In the genomic region with DNA sequence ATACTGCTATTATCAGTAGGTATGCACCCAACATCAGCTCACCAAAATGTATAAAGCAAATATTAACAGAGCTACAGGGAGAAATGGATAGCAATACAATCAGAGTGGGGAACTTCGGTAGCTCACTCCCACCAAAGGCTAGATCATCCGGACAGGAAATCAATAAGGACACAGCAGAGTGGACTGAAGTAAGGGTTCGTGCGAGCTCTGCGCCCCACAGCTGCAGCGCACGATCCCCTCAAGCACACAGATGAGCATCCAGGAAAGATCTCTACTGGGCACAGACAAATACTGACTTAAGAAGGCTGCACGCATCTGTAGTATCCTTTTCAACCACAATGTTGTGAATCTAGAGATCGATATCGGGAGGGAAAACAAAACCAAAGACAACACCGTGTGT, we compare ENCODE assay signal across 21 mouse cellular contexts.
DNase-seq lines count a peak whose midpoint lies in the region; ATAC-seq and TF ChIP-seq lines count a peak whose summit lies in the region.
"Had no signal": no experiment of that assay in that cellular context is flagged by ENCODE, and none has a peak within 500 bp of the region (broad histone marks: within the 10 kb centered on the region; RNA-seq: fewer than 3 reads in every experiment).

No protein-coding gene starts in this region.

- WGBS in heart, embryonic 11.5 days (ENCODE audit: insufficient replicate concordance): 82% methylated on average over 11 of the region's 11 CpGs
- 65% methylated on average over 11 of the region's 11 CpGs for WGBS in kidney, embryonic 16.5 days

- no peak for TF ChIP-seq POLR2A in testis, adult 2 months (IDR thresholded peaks at IDR 0.05; ENCODE audit: control insufficient read depth, low read depth, low read length)

- DNase-seq in heart, adult 11 months: peak; percentile 54
- no peak for DNase-seq in kidney, postnatal 10 days
- no peak for DNase-seq in testis, postnatal 14 days (ENCODE audit: low spot score)
- DNase-seq: adrenal gland, postnatal 14 days; cerebellum, adult 11-12 months; cerebellum, adult 9-11 months; gastrocnemius, postnatal 36 days; heart, adult 2 months; liver, embryonic 13.5 days; lung, embryonic 14.5 days; lung, postnatal 14 days had no signal

- no peaks in the 10 kb centered on the region for H3K4me1 ChIP-seq in heart, embryonic 11.5 days (ENCODE audit: control insufficient read depth, insufficient read depth, low read length)
- 0 out of 2 replicates have a peak, but pooled peaks cover 2% of the 10 kb centered on the region for H3K4me1 ChIP-seq in kidney, embryonic 16.5 days (ENCODE audit: insufficient read depth, low read length)
- H3K4me1 ChIP-seq in testis, adult 2 months (ENCODE audit: control insufficient read depth, insufficient read depth, low read length): no peaks in the 10 kb centered on the region
- H3K4me1 ChIP-seq: embryonic facial prominence, embryonic 13.5 days; forebrain, embryonic 10.5 days; forebrain, embryonic 15.5 days; liver, embryonic 13.5 days; midbrain, embryonic 10.5 days had no signal

- H3K4me2 ChIP-seq in heart, embryonic 11.5 days: no peak overlapping the region
- H3K4me2 ChIP-seq in kidney, embryonic 16.5 days (replicated peaks; ENCODE audit: low read depth, low read length): peak overlapping the region; percentile 38
- H3K4me2 ChIP-seq: embryonic facial prominence, embryonic 13.5 days; forebrain, embryonic 15.5 days; liver, embryonic 13.5 days; lung, embryonic 14.5 days had no signal

- H3K27ac ChIP-seq in heart, embryonic 11.5 days (ENCODE audit: low read depth, low read length): no peak overlapping the region
- H3K27ac ChIP-seq in kidney, embryonic 16.5 days (ENCODE audit: low read length): no peak overlapping the region
- no peak overlapping the region for H3K27ac ChIP-seq in testis, adult 2 months (ENCODE audit: control insufficient read depth, insufficient read depth, low read depth, low read length)
- H3K27ac ChIP-seq: embryonic facial prominence, embryonic 13.5 days; forebrain, embryonic 10.5 days; forebrain, embryonic 15.5 days; heart, adult 2 months; liver, embryonic 13.5 days; midbrain, embryonic 10.5 days had no signal

- H3K9ac ChIP-seq in heart, embryonic 11.5 days (ENCODE audit: low read depth, low read length): no peak overlapping the region
- no peak overlapping the region for H3K9ac ChIP-seq in kidney, embryonic 16.5 days (replicated peaks; ENCODE audit: low read length)
- H3K9ac ChIP-seq: embryonic facial prominence, embryonic 13.5 days; forebrain, embryonic 15.5 days; liver, embryonic 13.5 days; lung, embryonic 14.5 days had no signal

- no peaks in the 10 kb centered on the region for H3K27me3 ChIP-seq in heart, embryonic 11.5 days (ENCODE audit: control insufficient read depth, insufficient read depth, low read length)
- H3K27me3 ChIP-seq in kidney, embryonic 16.5 days (ENCODE audit: insufficient read depth, low read length): no peaks in the 10 kb centered on the region; the same call in 1 of the 2 replicates
- H3K27me3 ChIP-seq in testis, adult 2 months (ENCODE audit: control insufficient read depth, insufficient read depth, low read length): no peaks in the 10 kb centered on the region
- H3K27me3 ChIP-seq: embryonic facial prominence, embryonic 13.5 days; liver, embryonic 13.5 days had no signal

- no peak overlapping the region for H3K4me3 ChIP-seq in heart, embryonic 11.5 days (ENCODE audit: low read depth, low read length)
- peak overlapping the region; percentile 11; the same call in 1 of the 2 replicates for H3K4me3 ChIP-seq in kidney, embryonic 16.5 days (ENCODE audit: low read length)
- H3K4me3 ChIP-seq in testis, adult 2 months (ENCODE audit: control insufficient read depth, low read depth, low read length): peak overlapping the region; percentile 60
- H3K4me3 ChIP-seq: embryonic facial prominence, embryonic 13.5 days; forebrain, embryonic 10.5 days; forebrain, embryonic 15.5 days; heart, adult 2 months; liver, embryonic 13.5 days; midbrain, embryonic 10.5 days had no signal

- TF ChIP-seq CTCF in testis, adult 2 months (IDR thresholded peaks at IDR 0.05; ENCODE audit: control insufficient read depth, insufficient read depth, insufficient replicate concordance, low read depth, low read length): no peak

- H3K9me3 ChIP-seq in heart, embryonic 11.5 days (replicated peaks; ENCODE audit: control insufficient read depth, low read length): no peaks in the 10 kb centered on the region
- H3K9me3 ChIP-seq in kidney, embryonic 16.5 days (ENCODE audit: low read length): no peaks in the 10 kb centered on the region
- H3K9me3 ChIP-seq: embryonic facial prominence, embryonic 13.5 days; forebrain, embryonic 10.5 days; forebrain, embryonic 15.5 days; liver, embryonic 13.5 days; midbrain, embryonic 10.5 days had no signal

- no peaks in the 10 kb centered on the region for H3K36me3 ChIP-seq in heart, embryonic 11.5 days (ENCODE audit: control insufficient read depth, insufficient read depth, low read length)
- H3K36me3 ChIP-seq in kidney, embryonic 16.5 days (ENCODE audit: insufficient read depth, low read length): no peaks in the 10 kb centered on the region
- H3K36me3 ChIP-seq in testis, adult 2 months (ENCODE audit: control insufficient read depth, insufficient read depth, low read length): no peaks in the 10 kb centered on the region
- H3K36me3 ChIP-seq: embryonic facial prominence, embryonic 13.5 days; forebrain, embryonic 10.5 days; forebrain, embryonic 15.5 days; G1E; liver, embryonic 13.5 days; midbrain, embryonic 10.5 days had no signal

- no peak for ATAC-seq in heart, embryonic 11.5 days (replicated peaks; ENCODE audit: insufficient number of reproducible peaks, low FRiP score, low TSS enrichment)
- no peak for ATAC-seq in kidney, embryonic 16.5 days (ENCODE audit: low FRiP score, low TSS enrichment)
- no peak for ATAC-seq in megakaryocyte-erythroid progenitor cell, adult 5-6 weeks (replicated peaks; ENCODE audit: low FRiP score, low TSS enrichment, poor library complexity, severe bottlenecking)
- ATAC-seq: forebrain, embryonic 15.5 days; intestine, embryonic 16.5 days had no signal
